Mouse (Mus musculus) intestine, embryonic 15.5 days (tissue): ENCODE data around the gene Cpsf6. TPM values are rescaled to one million over a fixed set of nuclear protein-coding genes. Genes with fewer than 3 reads are reported as not detected.

Source experiments
- ATAC-seq: fragments of 200-750 bp; cut with Nextera tagmentation; 2 replicates; pipeline ENCODE4 v1.8.0; 2017; ENCODE audit warnings: moderate TSS enrichment, moderate library complexity
- H3K27ac ChIP-seq: fragments of 300-500 bp; sonication (generic); 2 replicates; pipeline ENCODE4 v1.5.1; 2015; ENCODE audit warnings: mild to moderate bottlenecking, inconsistent platforms
- H3K27me3 ChIP-seq: fragments of 300-500 bp; sonication (generic); replicated peaks from 2 replicates; pipeline ENCODE4 v1.6.1; 2015; ENCODE audit warnings: inconsistent platforms
- H3K36me3 ChIP-seq: fragments of 300-500 bp; sonication (generic); 2 replicates; pipeline ENCODE4 v1.6.1; 2015; ENCODE audit warnings: inconsistent platforms
- H3K4me1 ChIP-seq: fragments of 300-500 bp; sonication (generic); replicated peaks from 2 replicates; pipeline ENCODE4 v1.6.1; 2015; ENCODE audit warnings: inconsistent platforms
- H3K4me2 ChIP-seq: fragments of 300-500 bp; sonication (generic); replicated peaks from 2 replicates; pipeline ENCODE4 v1.6.1; 2015; ENCODE audit warnings: mild to moderate bottlenecking, inconsistent platforms
- H3K4me3 ChIP-seq: fragments of 300-500 bp; sonication (generic); replicated peaks from 2 replicates; pipeline ENCODE4 v1.5.1; 2015; ENCODE audit warnings: inconsistent platforms
- H3K9ac ChIP-seq: fragments of 300-500 bp; sonication (generic); 2 replicates; pipeline ENCODE4 v1.6.1; 2015; ENCODE audit warnings: inconsistent platforms
- H3K9me3 ChIP-seq: fragments of 300-500 bp; sonication (generic); 2 replicates; pipeline ENCODE4 v1.6.1; 2016; ENCODE audit warnings: inconsistent platforms
- WGBS: fragments of 180-500 bp; shearing (Covaris S2); methylation state at CpG from one replicate; pipeline ENCODE4 v1.1.7; 2015; 5-methylcytosine and 5-hydroxymethylcytosine counted together
- polyA plus RNA-seq: library from polyadenylated mRNA; unstranded; fragments of >200 nt; fragmentation: Nextera tagmentation; extraction: Ambion mirVana; gene quantifications from 2 replicates; pipeline ENCODE4 v1.2.1, GENCODE M21; 2015

The Cpsf6 gene
- polyA plus RNA-seq, 1 experiment from 2014 or later, result 129 TPM

- WGBS, result 38% methylated on average over 24 of the region's 24 CpGs
- no peak overlapping the region for H3K9ac ChIP-seq
- peak overlapping the region; percentile 59 for H3K4me2 ChIP-seq
Measured at GRCm38 (mm10) chr10:117418668-117419237, 38.9 kb upstream of the Cpsf6 start.

GRCm38 (mm10) chr10:117417772-117418667 is 38.2 kb upstream of the Cpsf6 start:
- no peak overlapping the region for H3K27ac ChIP-seq
- no peaks in the 10 kb centered on the region for H3K27me3 ChIP-seq
- no peak overlapping the region for H3K9ac ChIP-seq
- peak; percentile 65 for ATAC-seq
- no peaks in the 10 kb centered on the region for H3K36me3 ChIP-seq
- peak overlapping the region; percentile 59 for H3K4me2 ChIP-seq
- peak overlapping the region; percentile 22 for H3K4me3 ChIP-seq
- H3K9me3 ChIP-seq, result no peaks in the 10 kb centered on the region
- 20% methylated on average over 18 of the region's 18 CpGs for WGBS
- peaks cover 7% of the 10 kb centered on the region for H3K4me1 ChIP-seq

More at GRCm38 (mm10) chr10:117418668-117419237, 38.9 kb upstream of the Cpsf6 start:
- peak; percentile 37 for ATAC-seq
- Histone ChIP-seq H3K36me3 (no peaks in the 10 kb centered on the region), H3K9me3 (no peaks in the 10 kb centered on the region), H3K27me3 (no peaks in the 10 kb centered on the region), H3K4me1 (peaks cover 7% of the 10 kb centered on the region), H3K27ac (no peak overlapping the region), H3K4me3 (peak overlapping the region; percentile 22)

GRCm38 (mm10) chr10:117417470-117417767 is 37.6 kb upstream of the Cpsf6 start:
- peak overlapping the region; percentile 59 for H3K4me2 ChIP-seq
- H3K27ac ChIP-seq, result no peak overlapping the region
- H3K27me3 ChIP-seq, result no peaks in the 10 kb centered on the region
- peak; percentile 37; the same call in 1 of the 2 replicates for ATAC-seq
- H3K36me3 ChIP-seq, result no peaks in the 10 kb centered on the region
- 38% methylated on average over 9 of the region's 9 CpGs for WGBS
- H3K9me3 ChIP-seq, result no peaks in the 10 kb centered on the region
- peak overlapping the region; percentile 22; the same call in 1 of the 2 replicates for H3K4me3 ChIP-seq
- peaks cover 7% of the 10 kb centered on the region for H3K4me1 ChIP-seq
- no peak overlapping the region for H3K9ac ChIP-seq

- ATAC-seq, result 0 out of 2 replicates have a peak, but pooled peaks have one; percentile 6
- WGBS, result 86% methylated on average over 16 of the region's 16 CpGs
- H3K4me3 ChIP-seq, result peak overlapping the region; percentile 22; the same call in 1 of the 2 replicates
Measured at GRCm38 (mm10) chr10:117416636-117417469, 37.0 kb upstream of the Cpsf6 start.

GRCm38 (mm10) chr10:117416095-117416494 is 36.3 kb upstream of the Cpsf6 start:
- 88% methylated on average over 9 of the region's 9 CpGs for WGBS
- no peak for ATAC-seq

More at GRCm38 (mm10) chr10:117416636-117417469, 37.0 kb upstream of the Cpsf6 start:
- Histone ChIP-seq H3K27me3 (no peaks in the 10 kb centered on the region), H3K4me1 (peaks cover 7% of the 10 kb centered on the region), H3K9ac (no peak overlapping the region), H3K27ac (no peak overlapping the region), H3K4me2 (peak overlapping the region; percentile 59), H3K9me3 (no peaks in the 10 kb centered on the region), H3K36me3 (no peaks in the 10 kb centered on the region)

GRCm38 (mm10) chr10:117415364-117416057 is 35.7 kb upstream of the Cpsf6 start:
- Histone ChIP-seq H3K27me3 (no peaks in the 10 kb centered on the region), H3K4me3 (no peak overlapping the region), H3K4me1 (peaks cover 7% of the 10 kb centered on the region), H3K36me3 (no peaks in the 10 kb centered on the region), H3K4me2 (no peak overlapping the region), H3K9ac (no peak overlapping the region), H3K27ac (no peak overlapping the region), H3K9me3 (no peaks in the 10 kb centered on the region)
- ATAC-seq, result no peak
- WGBS, result 91% methylated on average over 6 of the region's 6 CpGs

More at GRCm38 (mm10) chr10:117416095-117416494, 36.3 kb upstream of the Cpsf6 start:
- no peak overlapping the region for H3K27ac ChIP-seq
- no peaks in the 10 kb centered on the region for H3K36me3 ChIP-seq
- no peak overlapping the region for H3K4me2 ChIP-seq
- peaks cover 7% of the 10 kb centered on the region for H3K4me1 ChIP-seq
- H3K9ac ChIP-seq, result no peak overlapping the region
- H3K4me3 ChIP-seq, result no peak overlapping the region
- H3K9me3 ChIP-seq, result no peaks in the 10 kb centered on the region
- no peaks in the 10 kb centered on the region for H3K27me3 ChIP-seq

GRCm38 (mm10) chr10:117414726-117415125 is 34.9 kb upstream of the Cpsf6 start:
- 80% methylated on average over 1 of the region's 1 CpGs for WGBS
- Histone ChIP-seq H3K4me1 (peaks cover 7% of the 10 kb centered on the region), H3K27ac (no peak overlapping the region), H3K4me3 (no peak overlapping the region), H3K9ac (no peak overlapping the region), H3K27me3 (no peaks in the 10 kb centered on the region), H3K9me3 (no peaks in the 10 kb centered on the region), H3K4me2 (no peak overlapping the region), H3K36me3 (no peaks in the 10 kb centered on the region)
- no peak for ATAC-seq

- 68% methylated on average over 13 of the region's 13 CpGs for WGBS
- Histone ChIP-seq H3K9ac (no peak overlapping the region), H3K27me3 (no peaks in the 10 kb centered on the region), H3K27ac (no peak overlapping the region), H3K4me3 (no peak overlapping the region), H3K4me2 (no peak overlapping the region), H3K36me3 (no peaks in the 10 kb centered on the region), H3K4me1 (peaks cover 7% of the 10 kb centered on the region), H3K9me3 (no peaks in the 10 kb centered on the region)
- ATAC-seq, result no peak
Measured at GRCm38 (mm10) chr10:117413562-117414527, 34.0 kb upstream of the Cpsf6 start.

GRCm38 (mm10) chr10:117412474-117413057 is 32.8 kb upstream of the Cpsf6 start:
- H3K27ac ChIP-seq, result no peak overlapping the region
- no peaks in the 10 kb centered on the region for H3K27me3 ChIP-seq
- ATAC-seq, result peak; percentile 55; the same call in 1 of the 2 replicates
- no peaks in the 10 kb centered on the region for H3K9me3 ChIP-seq
- H3K36me3 ChIP-seq, result no peaks in the 10 kb centered on the region
- H3K9ac ChIP-seq, result no peak overlapping the region
- H3K4me2 ChIP-seq, result no peak overlapping the region
- peaks cover 5% of the 10 kb centered on the region for H3K4me1 ChIP-seq
- WGBS, result 70% methylated on average over 7 of the region's 7 CpGs
- no peak overlapping the region for H3K4me3 ChIP-seq

GRCm38 (mm10) chr10:117411716-117412473 is 32.1 kb upstream of the Cpsf6 start:
- H3K4me2 ChIP-seq, result no peak overlapping the region
- no peak overlapping the region for H3K4me3 ChIP-seq
- H3K36me3 ChIP-seq, result no peaks in the 10 kb centered on the region
- ATAC-seq, result no peak
- H3K9me3 ChIP-seq, result no peaks in the 10 kb centered on the region
- WGBS, result 32% methylated on average over 16 of the region's 16 CpGs
- no peaks in the 10 kb centered on the region for H3K27me3 ChIP-seq
- H3K27ac ChIP-seq, result no peak overlapping the region
- H3K4me1 ChIP-seq, result no peaks in the 10 kb centered on the region
- H3K9ac ChIP-seq, result no peak overlapping the region
